Mouse (Mus musculus) mesoderm, embryonic 11.5 days (tissue): ENCODE data around the gene Sell.

ENCODE experiments used
- DNase-seq: peaks from one replicate; pipeline ENCODE4 v3.0.0-alpha.2; 2012; ENCODE audit warnings: low read depth, low spot score

Sell gene

GRCm38 (mm10) chr1:164132609-164133008 is 70.8 kb downstream of the Sell start:
- no peak for DNase-seq
